Comparison of ENCODE assay signal across 20 mouse cellular contexts in genomic region chr3:130628358-130628757, GRCm38 (mm10). TPM values are rescaled to one million over a fixed set of nuclear protein-coding genes. Genes with fewer than 3 reads are reported as not detected.
DNase-seq lines count a peak whose midpoint lies in the region; ATAC-seq and TF ChIP-seq lines count a peak whose summit lies in the region.
"Had no signal": no experiment of that assay in that cellular context is flagged by ENCODE, and none has a peak within 500 bp of the region (broad histone marks: within the 10 kb centered on the region; RNA-seq: fewer than 3 reads in every experiment).

No protein-coding gene starts in this region.

- H3K9ac ChIP-seq in CH12.LX (ENCODE audit: insufficient read depth, low read depth), result no peak overlapping the region
- H3K9ac ChIP-seq in liver, postnatal 0 days (replicated peaks), result no peak overlapping the region
- H3K9ac ChIP-seq: forebrain, embryonic 13.5 days; hindbrain, embryonic 14.5 days; midbrain, embryonic 13.5 days had no signal

- intact Hi-C loops in left cerebral cortex, adult 2 months (cut with DNase I), result no loop called here
- intact Hi-C loops in left cerebral cortex, postnatal 4 days (cut with DNase I), result no loop called here

- 78% methylated on average over 5 of the region's 5 CpGs for WGBS in liver, postnatal 0 days (ENCODE audit: insufficient replicate concordance)

- ATAC-seq in liver, postnatal 0 days, result no peak
- ATAC-seq: forebrain, embryonic 13.5 days; midbrain, embryonic 13.5 days had no signal

- H3K9me3 ChIP-seq in CH12.LX (replicated peaks; ENCODE audit: low read length), result no peaks in the 10 kb centered on the region
- H3K9me3 ChIP-seq in liver, postnatal 0 days (ENCODE audit: low read length), result peaks cover 7% of the 10 kb centered on the region; the same call in 1 of the 2 replicates
- H3K9me3 ChIP-seq: forebrain, embryonic 13.5 days had no signal

- H3K4me1 ChIP-seq in CH12.LX (ENCODE audit: control insufficient read depth in 1 of 2, insufficient read depth in 2 of 2), result peaks cover 0 to 3% of the 10 kb centered on the region in 2 experiments; a peak in 1 of 4 replicates
- no peaks in the 10 kb centered on the region for H3K4me1 ChIP-seq in liver, postnatal 0 days (ENCODE audit: insufficient read depth)
- H3K4me1 ChIP-seq: forebrain, embryonic 13.5 days; midbrain, embryonic 13.5 days had no signal

- peak; percentile 15 for TF ChIP-seq CTCF in left cerebral cortex, adult 2 months (IDR thresholded peaks at IDR 0.05)
- TF ChIP-seq CTCF in CH12.LX (conservative IDR thresholded peaks at IDR 0.05 in 1 of 2, IDR thresholded peaks at IDR 0.05 in 1 of 2; ENCODE audit: low read depth in 2 of 2, low read length in 2 of 2), result peak; percentile 19 to 20; a peak in 1 of 4 replicates
- peak; percentile 48 for TF ChIP-seq CTCF in liver, postnatal 0 days (IDR thresholded peaks at IDR 0.05; ENCODE audit: low read depth)

- dilution Hi-C loops in CH12.LX (cut with MboI; ENCODE audit: extremely low pct_ligation_motif_present, extremely low pct_unique_long_range_greater_than_20kb, low sequenced_read_pairs), result no loop called here

- no peak for TF ChIP-seq EP300 in CH12.LX (IDR thresholded peaks at IDR 0.05; ENCODE audit: low read length)
- TF ChIP-seq EP300 in liver, postnatal 0 days (IDR thresholded peaks at IDR 0.05; ENCODE audit: low read depth), result no peak

- no peaks in the 10 kb centered on the region for H3K27me3 ChIP-seq in CH12.LX (replicated peaks)
- no peaks in the 10 kb centered on the region for H3K27me3 ChIP-seq in liver, postnatal 0 days (ENCODE audit: insufficient read depth, low read length)
- H3K27me3 ChIP-seq: forebrain, embryonic 13.5 days; midbrain, embryonic 13.5 days had no signal

- no peak; the same call in 1 of the 2 replicates for TF ChIP-seq RAD21 in CH12.LX (IDR thresholded peaks at IDR 0.05; ENCODE audit: low read depth, low read length)

- in situ Hi-C loops in CH12.LX (cut with MboI; ENCODE audit: low pct_ligation_motif_present, low pct_unique_long_range_greater_than_20kb, low sequenced_read_pairs), result no loop called here

- no peak overlapping the region for H3K27ac ChIP-seq in left cerebral cortex, adult 2 months
- H3K27ac ChIP-seq in CH12.LX (ENCODE audit: insufficient read depth, low read depth), result no peak overlapping the region
- H3K27ac ChIP-seq in liver, postnatal 0 days (ENCODE audit: low read depth), result no peak overlapping the region
- H3K27ac ChIP-seq: forebrain, embryonic 13.5 days; hindbrain, embryonic 14.5 days; macrophage; midbrain, embryonic 13.5 days had no signal

- TF ChIP-seq POLR2A in CH12.LX (IDR thresholded peaks at IDR 0.05; ENCODE audit: low read depth, low read length), result no peak

- no peak overlapping the region for H3K4me2 ChIP-seq in CH12.LX (ENCODE audit: insufficient read depth, low read depth, poor library complexity, severe bottlenecking)
- no peak overlapping the region for H3K4me2 ChIP-seq in liver, postnatal 0 days (ENCODE audit: low read depth, low read length)
- H3K4me2 ChIP-seq: forebrain, embryonic 13.5 days; hindbrain, embryonic 14.5 days; midbrain, embryonic 13.5 days had no signal

- DNase-seq in left cerebral cortex, adult 2 months (ENCODE audit: extremely low spot score in 1 of 2, low spot score in 2 of 2), result no peak
- DNase-seq in left cerebral cortex, postnatal 4 days, result no peak
- DNase-seq in CH12.LX (ENCODE audit: extremely low read depth), result no peak
- peak; percentile 18 for DNase-seq in NIH3T3 (ENCODE audit: low read depth)
- no peak for DNase-seq in liver, postnatal 0 days
- no peak for DNase-seq in T-cell, adult 2 months (ENCODE audit: low spot score)
- DNase-seq in adrenal gland, postnatal 25 days, result no peak
- DNase-seq: cerebellum, adult 2 months; kidney, adult 18-20 months; kidney, postnatal 36 days; lung, adult 18-20 months; spleen, adult 18-20 months had no signal

- no peaks in the 10 kb centered on the region for H3K79me2 ChIP-seq in CH12.LX (replicated peaks; ENCODE audit: control insufficient read depth, extremely low read depth, insufficient read depth, poor library complexity, severe bottlenecking)

- H3K4me3 ChIP-seq in left cerebral cortex, adult 2 months, result no peak overlapping the region
- no peak overlapping the region for H3K4me3 ChIP-seq in CH12.LX (replicated peaks in 1 of 3; ENCODE audit: low read depth in 2 of 3, low read length in 2 of 3, poor library complexity in 1 of 3)
- H3K4me3 ChIP-seq in liver, postnatal 0 days (ENCODE audit: low read depth, low read length), result no peak overlapping the region
- H3K4me3 ChIP-seq: forebrain, embryonic 13.5 days; midbrain, embryonic 13.5 days; myocyte had no signal

- no peaks in the 10 kb centered on the region for H3K36me3 ChIP-seq in CH12.LX (replicated peaks in 1 of 2; ENCODE audit: control insufficient read depth in 1 of 2, insufficient read depth in 1 of 2, low read length in 1 of 2)
- H3K36me3 ChIP-seq in liver, postnatal 0 days (replicated peaks; ENCODE audit: insufficient read depth, low read length), result peaks cover 34% of the 10 kb centered on the region
- H3K36me3 ChIP-seq: midbrain, embryonic 13.5 days had no signal

TF ChIP-seq in CH12.LX, 34 proteins besides CTCF, POLR2A, EP300 and RAD21:
- no peak for TF ChIP-seq TCF12 (IDR thresholded peaks at IDR 0.05; ENCODE audit: low read depth, low read length)
- TF ChIP-seq ZNF384 (IDR thresholded peaks at IDR 0.05; ENCODE audit: low read depth, low read length), result no peak
- no peak for TF ChIP-seq MAX (IDR thresholded peaks at IDR 0.05; ENCODE audit: low read length)
- no peak for TF ChIP-seq POLR2AphosphoS2 (IDR thresholded peaks at IDR 0.05; ENCODE audit: low read depth, low read length)
- TF ChIP-seq CHD1 (IDR thresholded peaks at IDR 0.05; ENCODE audit: low read depth, low read length), result no peak
- no peak for TF ChIP-seq IRF4 (IDR thresholded peaks at IDR 0.05; ENCODE audit: low read depth, low read length)
- TF ChIP-seq ZKSCAN1 (IDR thresholded peaks at IDR 0.05; ENCODE audit: borderline replicate concordance, low read depth, low read length), result no peak
- no peak for TF ChIP-seq NELFE (IDR thresholded peaks at IDR 0.05; ENCODE audit: low read depth, low read length)
- no peak for TF ChIP-seq MXI1 (IDR thresholded peaks at IDR 0.05; ENCODE audit: low read depth, low read length)
- no peak for TF ChIP-seq E2F4 (IDR thresholded peaks at IDR 0.05; ENCODE audit: insufficient replicate concordance, low read depth, low read length)
- TF ChIP-seq JUN (IDR thresholded peaks at IDR 0.05; ENCODE audit: insufficient read depth, low read depth, low read length), result no peak
- no peak for TF ChIP-seq PAX5 (IDR thresholded peaks at IDR 0.05; ENCODE audit: low read length)
- no peak for TF ChIP-seq SIN3A (IDR thresholded peaks at IDR 0.05; ENCODE audit: low read length)
- no peak for TF ChIP-seq JUND (conservative IDR thresholded peaks at IDR 0.05; ENCODE audit: low read depth, low read length)
- no peak for TF ChIP-seq BHLHE40 (IDR thresholded peaks at IDR 0.05; ENCODE audit: low read depth, low read length)
- no peak for TF ChIP-seq MAFK (IDR thresholded peaks at IDR 0.05; ENCODE audit: insufficient replicate concordance, low read length)
- TF ChIP-seq USF1 (IDR thresholded peaks at IDR 0.05; ENCODE audit: low read depth, low read length), result no peak
- TF ChIP-seq MEF2A (IDR thresholded peaks at IDR 0.05; ENCODE audit: borderline replicate concordance, low read depth, low read length), result no peak
- no peak for TF ChIP-seq HCFC1 (IDR thresholded peaks at IDR 0.05; ENCODE audit: low read depth, low read length)

RNA-seq across cellular contexts. Expression of gene Etnppl, which starts 11.1 kb away (rescaled TPM):
- 10 to 100 TPM; 13.8 to 15.1 TPM for total RNA-seq in left cerebral cortex, adult 2 months (2021)
- not detected for total RNA-seq in left cerebral cortex, postnatal 4 days (2021)
- not detected in 2 replicates for total RNA-seq in CH12.LX (2012; rRNA removed)
- total RNA-seq in CH12.LX (2014; rRNA removed), result not detected in 2 replicates
- polyA plus RNA-seq in CH12.LX (2012; ENCODE audit: insufficient read length, low read depth), result not detected in 2 replicates
- 42.6 and 49.1 TPM in 2 replicates for polyA plus RNA-seq in liver, postnatal 0 days (2015; fragmentation: Nextera tagmentation; extraction: Ambion mirVana)
- 0.71 and 0.76 TPM in 2 replicates for total RNA-seq in adrenal gland, postnatal 25 days (2021)
- polyA plus RNA-seq: forebrain, embryonic 13.5 days; heart, postnatal 0 days; hindbrain, embryonic 14.5 days; limb, embryonic 11.5 days; macrophage; midbrain, embryonic 13.5 days; myocyte; stomach, embryonic 16.5 days had no signal
